Mouse (Mus musculus) MEL (cell line): Measurements from ENCODE around the gene Bglap. TPM values are rescaled to one million over a fixed set of nuclear protein-coding genes. Genes with fewer than 3 reads are reported as not detected.
"Not testable (repeated sequence)": the region's sequence is repeated elsewhere in the genome, so short reads cannot be mapped to it uniquely, and the experiment has no call there.

Experiments
- DNase-seq: peaks from one replicate; pipeline ENCODE4 v3.0.0; 2011; ENCODE audit warnings: low read depth, low spot score
- H3K27ac ChIP-seq: 2 replicates; pipeline ENCODE4 v1.5.1; 2012; ENCODE audit warnings: low read depth, mild to moderate bottlenecking, control low read depth, low read length, moderate library complexity; ENCODE audit not compliant: control insufficient read depth
- H3K27me3 ChIP-seq, 2 experiments: fragments of 150-350 bp in 1 of 2; sonication (generic) in 1 of 2; 2 replicates each; pipeline ENCODE4 v1.6.1; 2012; ENCODE audit warnings: low read length in 2 of 2, mild to moderate bottlenecking in 2 of 2, improper control_type of control experiment in 1 of 2, moderate library complexity in 1 of 2; ENCODE audit not compliant: insufficient read depth in 2 of 2, control insufficient read depth in 1 of 2
- H3K36me3 ChIP-seq, 2 experiments: 2 replicates each; pipeline ENCODE4 v1.6.1; 2012 to 2014; ENCODE audit warnings: low read length in 2 of 2, improper control_type of control experiment in 1 of 2, inconsistent platforms in 1 of 2, mild to moderate bottlenecking in 1 of 2; ENCODE audit not compliant: insufficient read depth in 2 of 2, control insufficient read depth in 1 of 2
- H3K4me1 ChIP-seq, 2 experiments: fragments of 150-350 bp in 1 of 2; sonication (generic) in 1 of 2; 2 replicates each; pipeline ENCODE4 v1.6.1; 2012; ENCODE audit warnings: low read length in 2 of 2, improper control_type of control experiment in 1 of 2, mild to moderate bottlenecking in 1 of 2; ENCODE audit not compliant: insufficient read depth in 2 of 2, control insufficient read depth in 1 of 2
- H3K4me3 ChIP-seq, 2 experiments: fragments of 150-350 bp in 1 of 2; sonication (generic) in 1 of 2; 2 replicates each; pipeline ENCODE4 v1.5.1; 2012; ENCODE audit warnings: low read depth in 2 of 2, low read length in 2 of 2, mild to moderate bottlenecking in 2 of 2, moderate library complexity in 2 of 2, control low read depth in 1 of 2, improper control_type of control experiment in 1 of 2; ENCODE audit not compliant: control insufficient read depth in 1 of 2, insufficient read depth in 1 of 2
- H3K79me2 ChIP-seq: 2 replicates; pipeline ENCODE4 v1.6.1; 2012; ENCODE audit warnings: mild to moderate bottlenecking, low read length, moderate library complexity; ENCODE audit not compliant: control insufficient read depth, poor library complexity, insufficient read depth
- H3K9ac ChIP-seq: 2 replicates; pipeline ENCODE4 v1.6.1; 2012; ENCODE audit warnings: low read depth, mild to moderate bottlenecking, control low read depth, low read length, moderate library complexity; ENCODE audit not compliant: control insufficient read depth, poor library complexity, severe bottlenecking
- H3K9me3 ChIP-seq: fragments of 150-350 bp; sonication (generic); replicated peaks from 2 replicates; pipeline ENCODE4 v1.6.1; 2012; ENCODE audit warnings: mild to moderate bottlenecking, low read length, improper control_type of control experiment, moderate library complexity; ENCODE audit not compliant: insufficient read depth
- CHD2 ChIP-seq: IDR thresholded peaks from 2 replicates; pipeline ENCODE4 v1.6.1; 2011; ENCODE audit warnings: low read length, improper control_type of control experiment
- ETS1 ChIP-seq: IDR thresholded peaks from 2 replicates; pipeline ENCODE4 v1.6.1; 2012; ENCODE audit warnings: low read depth, mild to moderate bottlenecking, inconsistent platforms, low read length, improper control_type of control experiment, moderate library complexity
- GATA1 ChIP-seq: IDR thresholded peaks from 2 replicates; pipeline ENCODE4 v1.6.1; 2011; ENCODE audit warnings: low read depth, low read length, improper control_type of control experiment
- HCFC1 ChIP-seq: IDR thresholded peaks from 2 replicates; pipeline ENCODE4 v1.6.1; 2012; ENCODE audit warnings: low read depth, mild to moderate bottlenecking, inconsistent platforms, low read length, improper control_type of control experiment, moderate library complexity
- KAT2A ChIP-seq: conservative IDR thresholded peaks from 2 replicates; pipeline ENCODE4 v1.6.1; 2012; ENCODE audit warnings: low read depth, low read length, improper control_type of control experiment, inconsistent platforms
- MAFK ChIP-seq: IDR thresholded peaks from 2 replicates; pipeline ENCODE4 v1.6.1; 2011; ENCODE audit warnings: low read depth, mild to moderate bottlenecking, low read length, improper control_type of control experiment, borderline replicate concordance
- MAX ChIP-seq: IDR thresholded peaks from 2 replicates; pipeline ENCODE4 v1.6.1; 2011; ENCODE audit warnings: low read length, improper control_type of control experiment
- MYB ChIP-seq: IDR thresholded peaks from 2 replicates; pipeline ENCODE4 v1.6.1; 2011; ENCODE audit warnings: mild to moderate bottlenecking, low read depth, low read length, improper control_type of control experiment
- MYC ChIP-seq: IDR thresholded peaks from 2 replicates; pipeline ENCODE4 v1.6.1; 2011; ENCODE audit warnings: low read depth, mild to moderate bottlenecking, low read length, improper control_type of control experiment, moderate library complexity
- NELFE ChIP-seq: IDR thresholded peaks from 2 replicates; pipeline ENCODE4 v1.6.1; 2011; ENCODE audit warnings: low read depth, low read length, improper control_type of control experiment
- NRF1 ChIP-seq: IDR thresholded peaks from 2 replicates; pipeline ENCODE4 v1.6.1; 2014; ENCODE audit warnings: low read depth, mild to moderate bottlenecking, inconsistent platforms, low read length, improper control_type of control experiment, moderate library complexity; ENCODE audit not compliant: poor library complexity, insufficient read depth, severe bottlenecking
- POLR2AphosphoS2 ChIP-seq: IDR thresholded peaks from 2 replicates; pipeline ENCODE4 v1.6.1; 2011; ENCODE audit warnings: low read length, improper control_type of control experiment
- POLR2AphosphoS5 ChIP-seq: IDR thresholded peaks from 2 replicates; pipeline ENCODE4 v1.6.1; 2012; ENCODE audit warnings: low read depth, borderline replicate concordance, mild to moderate bottlenecking, inconsistent platforms, low read length, moderate library complexity, mixed read lengths
- RAD21 ChIP-seq: IDR thresholded peaks from 2 replicates; pipeline ENCODE4 v1.6.1; 2011; ENCODE audit warnings: mild to moderate bottlenecking, low read depth, low read length, improper control_type of control experiment
- RCOR1 ChIP-seq: IDR thresholded peaks from 2 replicates; pipeline ENCODE4 v1.6.1; 2012; ENCODE audit warnings: low read depth, mild to moderate bottlenecking, inconsistent platforms, low read length, improper control_type of control experiment
- SMC3 ChIP-seq: IDR thresholded peaks from 2 replicates; pipeline ENCODE4 v1.6.1; 2011; ENCODE audit warnings: low read depth, low read length, improper control_type of control experiment
- TBP ChIP-seq: IDR thresholded peaks from 2 replicates; pipeline ENCODE4 v1.8.0; 2011; ENCODE audit warnings: low read depth, low read length, improper control_type of control experiment
- ZKSCAN1 ChIP-seq: IDR thresholded peaks from 2 replicates; pipeline ENCODE4 v1.6.1; 2012; ENCODE audit warnings: low read depth, mild to moderate bottlenecking, inconsistent platforms, low read length, improper control_type of control experiment, moderate library complexity
- ZMIZ1 ChIP-seq: IDR thresholded peaks from 2 replicates; pipeline ENCODE4 v1.6.1; 2012; ENCODE audit warnings: low read depth, mild to moderate bottlenecking, inconsistent platforms, low read length, improper control_type of control experiment, moderate library complexity
- polyA plus RNA-seq, 2 experiments: library from polyadenylated mRNA; stranded (reverse) in 1 of 2; unstranded in 1 of 2; fragments of >175 nt in 1 of 2; fragments of >200 nt in 1 of 2; gene quantifications; 2 replicates each; pipeline versions ENCODE4 v1.2.1 to v1.2.4; 2012; ENCODE audit warnings: low replicate concordance in 2 of 2, low read depth in 1 of 2; ENCODE audit not compliant: insufficient read length in 2 of 2, insufficient read depth in 1 of 2, missing spikeins in 1 of 2
- total RNA-seq: library from RNA; depleted of rRNA; stranded (reverse); fragments of 300-350 nt; gene quantifications from 2 replicates; pipeline ENCODE4 v1.2.3, GENCODE M21; 2012

Bglap gene
- total and polyA plus RNA-seq, 3 experiments = 0.17 TPM; not detected in 2

GRCm38 (mm10) chr3:88395288-88395687 is 11.0 kb upstream of the Bglap start:
- no peak for DNase-seq
- Histone ChIP-seq H3K9ac (no peak overlapping the region), H3K79me2 (no peaks in the 10 kb centered on the region), H3K27ac (no peak overlapping the region), H3K4me3 (no peak overlapping the region), H3K9me3 (no peaks in the 10 kb centered on the region), H3K4me1 (no peaks in the 10 kb centered on the region), H3K36me3 (peaks cover 0 to 5% of the 10 kb centered on the region in 2 experiments; a peak in 2 of 4 replicates), H3K27me3 (no peaks in the 10 kb centered on the region)
- TF ChIP-seq GATA1 (no peak), MAX (no peak), SMC3 (no peak), POLR2AphosphoS5 (no peak), ZMIZ1 (no peak), RAD21 (no peak), ETS1 (no peak), CHD2 (no peak), MYC (no peak), TBP (no peak), MYB (no peak)

- no peak overlapping the region for H3K27ac ChIP-seq
- no peak overlapping the region for H3K9ac ChIP-seq
- H3K4me1 ChIP-seq = no peaks in the 10 kb centered on the region
- no peak overlapping the region for H3K4me3 ChIP-seq
- H3K79me2 ChIP-seq = no peaks in the 10 kb centered on the region
- H3K36me3 ChIP-seq = peaks cover 0 to 3% of the 10 kb centered on the region in 2 experiments; a peak in 1 of 4 replicates
- no peaks in the 10 kb centered on the region for H3K27me3 ChIP-seq
- no peak for DNase-seq
- H3K9me3 ChIP-seq = no peaks in the 10 kb centered on the region
- TF ChIP-seq RCOR1 (no peak), GATA1 (no peak), NRF1 (no peak), POLR2AphosphoS2 (no peak), ZKSCAN1 (no peak), NELFE (no peak), MYC (no peak), KAT2A (no peak), HCFC1 (no peak), RAD21 (no peak), MAFK (no peak)
Measured at GRCm38 (mm10) chr3:88393776-88394375, 9.6 kb upstream of the Bglap start.

- H3K36me3 ChIP-seq, H3K9me3 ChIP-seq, H3K4me1 ChIP-seq, DNase-seq, H3K79me2 ChIP-seq, H3K4me3 ChIP-seq, H3K27me3 ChIP-seq, H3K9ac ChIP-seq, H3K27ac ChIP-seq: not testable (repeated sequence)
Measured at GRCm38 (mm10) chr3:88382383-88382782, 1.9 kb downstream of the Bglap start.

- DNase-seq = peak; percentile 74
- H3K27me3 ChIP-seq, H3K79me2 ChIP-seq: not testable (repeated sequence)
Measured at GRCm38 (mm10) chr3:88381389-88382315, 2.6 kb downstream of the Bglap start.

More at GRCm38 (mm10) chr3:88381389-88382315, 2.6 kb downstream of the Bglap start:
- Histone ChIP-seq H3K9ac (peak overlapping the region; percentile 35; the same call in 1 of the 2 replicates), H3K4me3 (peak overlapping the region; percentile 16 to 47; a peak in 2 of 4 replicates)
- not testable (repeated sequence) for H3K27ac ChIP-seq, H3K36me3 ChIP-seq, H3K4me1 ChIP-seq, H3K9me3 ChIP-seq
